ENCODE assay signal across 18 mouse cellular contexts in genomic region chr11:87747716-87748115, GRCm38 (mm10). TPM values are rescaled to one million over a fixed set of nuclear protein-coding genes. Genes with fewer than 3 reads are reported as not detected.
DNase-seq lines count a peak whose midpoint lies in the region; TF ChIP-seq lines count a peak whose summit lies in the region.
"Had no signal": no experiment of that assay in that cellular context is flagged by ENCODE, and none has a peak within 500 bp of the region (broad histone marks: within the 10 kb centered on the region; RNA-seq: fewer than 3 reads in every experiment).

No protein-coding gene starts in this region.

- H3K9me3 ChIP-seq in heart, embryonic 10.5 days = no peaks in the 10 kb centered on the region
- H3K9me3 ChIP-seq: embryonic facial prominence, embryonic 15.5 days; hindbrain, embryonic 10.5 days; midbrain, embryonic 15.5 days had no signal

- no peak overlapping the region for H3K4me3 ChIP-seq in heart, embryonic 10.5 days
- H3K4me3 ChIP-seq in spleen, adult 2 months (ENCODE audit: extremely low read depth, insufficient read depth, insufficient read length) = peak overlapping the region; percentile 5; the same call in 1 of the 2 replicates
- no peak overlapping the region for H3K4me3 ChIP-seq in small intestine, adult 2 months (ENCODE audit: low read depth, low read length)
- H3K4me3 ChIP-seq: embryonic facial prominence, embryonic 15.5 days; heart, adult 2 months; hindbrain, embryonic 10.5 days; midbrain, embryonic 15.5 days had no signal

- intact Hi-C loops in heart, postnatal 25 days (cut with DNase I) = no loop called here

- TF ChIP-seq CTCF in spleen, adult 2 months (IDR thresholded peaks at IDR 0.05; ENCODE audit: extremely low read depth, insufficient read depth, insufficient read length, insufficient replicate concordance) = no peak
- TF ChIP-seq CTCF in small intestine, adult 2 months (IDR thresholded peaks at IDR 0.05; ENCODE audit: extremely low read depth, insufficient read length, insufficient replicate concordance, low read depth, low read length) = no peak

- no peak for DNase-seq in heart, embryonic 10.5 days (ENCODE audit: low spot score)
- DNase-seq in heart, postnatal 25 days (ENCODE audit: low spot score) = no peak
- no peak for DNase-seq in spleen, adult 2 months (ENCODE audit: low read depth in 1 of 2, low spot score in 2 of 2)
- DNase-seq in spleen, adult 18-20 months = no peak
- DNase-seq in brain, adult 2 months (ENCODE audit: low read depth, low spot score) = peak; percentile 24
- no peak for DNase-seq in yolk sac, embryonic 10.5 days (ENCODE audit: low spot score)
- DNase-seq: adrenal gland, adult 8-10 months; cerebellum, adult 8-10 months; gastrocnemius, postnatal 10 days; heart, adult 2 months; left cerebral cortex, postnatal 4 days; lung, adult 2 months; right cerebral cortex, postnatal 14 days had no signal

- WGBS in heart, embryonic 10.5 days = 89% methylated on average over 7 of the region's 7 CpGs
- WGBS in spleen, adult 2 months = 76% methylated on average over 7 of the region's 7 CpGs
- WGBS in small intestine, adult 2 months = 88% methylated on average over 7 of the region's 7 CpGs

- peak overlapping the region; percentile 74; the same call in 1 of the 2 replicates for H3K27ac ChIP-seq in heart, embryonic 10.5 days
- peak overlapping the region; percentile 98 for H3K27ac ChIP-seq in spleen, adult 2 months (ENCODE audit: insufficient read depth, low read length)
- H3K27ac ChIP-seq in small intestine, adult 2 months (ENCODE audit: insufficient read depth, low read depth, low read length) = peak overlapping the region; percentile 85
- H3K27ac ChIP-seq: embryonic facial prominence, embryonic 15.5 days; heart, adult 2 months; kidney, postnatal 0 days; midbrain, embryonic 15.5 days had no signal

- no peak for TF ChIP-seq POLR2A in spleen, adult 2 months (IDR thresholded peaks at IDR 0.05; ENCODE audit: low read depth, low read length)
- no peak for TF ChIP-seq POLR2A in small intestine, adult 2 months (IDR thresholded peaks at IDR 0.05; ENCODE audit: low read depth, low read length)

- peaks cover 25% of the 10 kb centered on the region for H3K36me3 ChIP-seq in heart, embryonic 10.5 days
- H3K36me3 ChIP-seq in spleen, adult 2 months (ENCODE audit: control insufficient read depth, insufficient read depth, low read length) = peaks cover 8% of the 10 kb centered on the region
- H3K36me3 ChIP-seq in small intestine, adult 2 months (ENCODE audit: control insufficient read depth, insufficient read depth, low read length) = peaks cover 13% of the 10 kb centered on the region

- H3K4me1 ChIP-seq in heart, embryonic 10.5 days = peaks cover 19% of the 10 kb centered on the region
- peaks cover 46% of the 10 kb centered on the region for H3K4me1 ChIP-seq in spleen, adult 2 months (ENCODE audit: control insufficient read depth, insufficient read depth, insufficient read length)
- H3K4me1 ChIP-seq in small intestine, adult 2 months (ENCODE audit: control insufficient read depth, insufficient read depth, insufficient read length, low read length) = peaks cover 2% of the 10 kb centered on the region; the same call in 1 of the 2 replicates
- H3K4me1 ChIP-seq: midbrain, embryonic 15.5 days had no signal

- H3K27me3 ChIP-seq in heart, embryonic 10.5 days (ENCODE audit: insufficient read depth, poor library complexity, severe bottlenecking) = 0 out of 2 replicates have a peak, but pooled peaks cover 3% of the 10 kb centered on the region
- no peaks in the 10 kb centered on the region for H3K27me3 ChIP-seq in spleen, adult 2 months (ENCODE audit: control insufficient read depth, insufficient read depth, low read length)
- H3K27me3 ChIP-seq in small intestine, adult 2 months (ENCODE audit: control insufficient read depth, insufficient read depth, low read length) = no peaks in the 10 kb centered on the region
- H3K27me3 ChIP-seq: embryonic facial prominence, embryonic 15.5 days; midbrain, embryonic 15.5 days had no signal

RNA-seq across cellular contexts. Expression of gene Supt4a, which starts 10.4 kb away (rescaled TPM):
- polyA plus RNA-seq in heart, embryonic 10.5 days (2016; fragmentation: Nextera tagmentation; extraction: Ambion mirVana) = 122 and 151 TPM in 2 replicates
- total RNA-seq in heart, postnatal 25 days (2021) = 10 to 100 TPM; 42.9 to 46.7 TPM
- polyA plus RNA-seq in spleen, adult 2 months (2012; rRNA removed) = 59.1 and 62.2 TPM in 2 replicates
- 21.5 and 43.3 TPM in 2 replicates for polyA plus RNA-seq in small intestine, adult 2 months (2012; rRNA removed)

RNA-seq across cellular contexts. Expression of gene Tspoap1, which starts 12.6 kb away (rescaled TPM):
- 0.95 and 1.5 TPM in 2 replicates for polyA plus RNA-seq in heart, embryonic 10.5 days (2016; fragmentation: Nextera tagmentation; extraction: Ambion mirVana)
- total RNA-seq in heart, postnatal 25 days (2021) = under 1 TPM; 0.14 to 0.42 TPM
- polyA plus RNA-seq in spleen, adult 2 months (2012; rRNA removed) = 6.1 and 6.2 TPM in 2 replicates
- polyA plus RNA-seq in small intestine, adult 2 months (2012; rRNA removed) = 0.89 and 1.3 TPM in 2 replicates
- total RNA-seq: heart, adult 2 months had no signal

RNA-seq across cellular contexts. Expression of gene Mpo, which starts 45.7 kb away (rescaled TPM):
- 5.8 and 11.8 TPM in 2 replicates for polyA plus RNA-seq in heart, embryonic 10.5 days (2016; fragmentation: Nextera tagmentation; extraction: Ambion mirVana)
- total RNA-seq in heart, postnatal 25 days (2021) = not detected
- polyA plus RNA-seq in spleen, adult 2 months (2012; rRNA removed) = 21.9 and 28.7 TPM in 2 replicates
- 0.08 and 0.14 TPM in 2 replicates for polyA plus RNA-seq in small intestine, adult 2 months (2012; rRNA removed)
- total RNA-seq: adrenal gland, adult 8-10 months; heart, adult 2 months had no signal
